Mouse (Mus musculus): Measurements from ENCODE around the gene Acyp2.

The Acyp2 gene

DNA sequence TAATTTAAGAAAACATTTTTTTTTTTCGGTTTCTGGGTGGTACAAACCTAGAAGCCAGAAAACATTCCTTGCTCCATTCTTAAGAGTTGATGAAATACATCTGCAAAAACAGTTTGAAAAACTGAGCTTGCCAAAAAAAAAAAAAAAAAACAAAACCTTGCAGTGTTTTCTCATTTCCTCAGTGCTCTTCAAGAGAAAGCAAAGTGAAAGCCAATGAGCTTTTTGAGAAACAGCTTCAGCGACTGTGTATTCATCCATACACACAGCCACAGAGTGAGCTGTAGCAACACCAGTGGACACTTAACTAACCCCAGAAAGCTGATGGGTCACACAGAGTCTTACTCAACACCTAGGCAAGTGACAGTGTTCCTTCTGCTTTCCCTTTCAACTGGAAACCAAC lies 69.4 kb downstream of the Acyp2 start:
- DNase-seq (ENCODE audit: low spot score in 2 of 2) = no peak

DNA sequence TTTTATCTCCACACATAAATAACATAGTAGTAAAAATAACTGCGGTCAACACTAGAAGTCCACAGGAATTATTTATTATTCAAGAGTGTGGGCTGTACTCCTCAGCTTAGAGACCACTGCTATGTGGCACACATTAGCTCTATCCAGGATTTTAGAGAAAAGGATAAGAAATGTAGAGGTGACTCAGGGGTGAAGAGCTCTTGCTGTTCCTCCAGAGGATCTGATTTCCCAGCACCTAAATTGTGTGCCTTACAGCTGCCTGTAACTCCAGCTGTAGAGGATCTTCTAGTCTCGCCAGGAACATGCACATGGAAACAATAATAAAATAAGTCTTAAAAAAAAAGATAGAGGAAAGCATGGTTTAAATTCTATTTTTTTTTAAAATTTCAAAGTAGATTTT lies 70.5 kb downstream of the Acyp2 start:
- DNase-seq (ENCODE audit: low spot score in 2 of 2) = no peak

- DNase-seq (ENCODE audit: low spot score in 2 of 2) = peak; percentile 9 to 20
Measured at GRCm38 (mm10) chr11:30572790-30573395, 76.5 kb downstream of the Acyp2 start.

DNA sequence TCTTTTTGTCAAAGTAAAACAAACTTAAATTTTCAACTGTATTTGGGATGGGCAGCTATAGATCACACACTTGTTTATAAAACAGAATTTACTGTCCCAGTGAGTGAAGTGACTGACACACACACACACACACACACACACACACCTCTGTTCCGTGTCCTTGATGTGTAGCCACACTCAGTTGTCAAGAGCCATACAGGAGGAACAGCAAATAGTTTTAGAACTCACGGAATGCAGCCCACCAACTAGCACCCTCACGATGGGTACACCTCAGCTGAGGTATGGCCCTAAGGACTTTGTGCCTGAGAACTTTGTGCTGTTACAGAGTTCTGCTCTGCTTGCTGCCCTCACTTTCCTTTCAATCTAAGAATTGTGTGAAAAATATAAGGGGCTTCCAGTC lies 78.8 kb downstream of the Acyp2 start:
- DNase-seq (ENCODE audit: low spot score in 2 of 2) = no peak

- no peak for DNase-seq (ENCODE audit: low spot score in 2 of 2)
Measured at GRCm38 (mm10) chr11:30560215-30560614, 89.2 kb downstream of the Acyp2 start.

- DNase-seq (ENCODE audit: low spot score in 2 of 2) = no peak
Measured at GRCm38 (mm10) chr11:30553408-30553807, 96.0 kb downstream of the Acyp2 start.

- no peak for DNase-seq (ENCODE audit: low spot score in 2 of 2)
Measured at GRCm38 (mm10) chr11:30517133-30517532, 132.3 kb downstream of the Acyp2 start.

DNA sequence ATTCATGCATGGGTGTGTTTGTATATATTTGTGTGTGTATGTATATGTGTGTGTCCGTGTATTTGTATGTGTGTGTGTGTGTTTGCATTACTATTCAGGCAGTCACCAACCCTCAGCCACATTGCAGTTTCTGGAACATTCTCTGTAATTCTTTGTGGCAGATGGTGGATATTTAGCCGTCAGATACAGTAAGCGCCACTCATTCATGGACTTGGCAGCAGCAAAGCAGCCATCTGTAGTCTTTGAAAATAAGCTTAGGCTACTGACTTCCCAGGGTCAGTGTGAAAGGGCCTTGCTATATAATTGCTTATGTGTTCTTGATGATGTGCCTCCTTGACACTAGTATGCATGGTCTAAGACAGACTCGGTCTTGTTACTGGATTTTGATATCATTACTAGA lies 141.2 kb downstream of the Acyp2 start:
- no peak for DNase-seq (ENCODE audit: low spot score in 2 of 2)

DNA sequence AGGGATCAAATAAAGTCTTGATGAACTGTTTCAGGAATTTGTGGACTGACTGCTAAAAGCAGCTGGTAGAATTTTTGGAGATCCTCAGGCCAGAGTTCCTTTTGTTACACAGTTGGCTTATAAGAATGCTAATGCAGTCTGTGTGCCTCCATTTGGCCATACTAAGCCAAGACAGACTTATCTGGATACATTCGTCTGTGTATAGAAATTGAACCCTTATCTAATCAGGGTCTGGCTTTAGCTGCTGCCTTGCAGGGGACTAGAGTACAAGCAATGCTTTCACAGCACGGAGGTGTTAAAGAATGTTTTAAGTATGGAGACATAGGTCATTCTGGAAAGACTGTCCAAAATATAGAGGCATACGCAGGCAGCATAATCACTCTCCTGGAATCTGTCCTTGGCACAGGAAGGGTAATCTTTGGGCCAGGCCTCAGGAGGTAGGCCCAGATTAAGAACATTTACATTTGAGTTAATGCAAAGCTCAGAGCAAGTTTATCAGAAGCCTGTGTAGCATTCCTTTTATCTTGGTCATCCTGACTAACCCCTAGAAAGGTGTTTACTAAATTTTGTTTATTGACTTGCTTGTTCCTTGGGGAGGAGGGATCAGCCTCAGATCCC lies 150.5 kb downstream of the Acyp2 start:
- DNase-seq (ENCODE audit: low spot score in 2 of 2) = no peak

DNA sequence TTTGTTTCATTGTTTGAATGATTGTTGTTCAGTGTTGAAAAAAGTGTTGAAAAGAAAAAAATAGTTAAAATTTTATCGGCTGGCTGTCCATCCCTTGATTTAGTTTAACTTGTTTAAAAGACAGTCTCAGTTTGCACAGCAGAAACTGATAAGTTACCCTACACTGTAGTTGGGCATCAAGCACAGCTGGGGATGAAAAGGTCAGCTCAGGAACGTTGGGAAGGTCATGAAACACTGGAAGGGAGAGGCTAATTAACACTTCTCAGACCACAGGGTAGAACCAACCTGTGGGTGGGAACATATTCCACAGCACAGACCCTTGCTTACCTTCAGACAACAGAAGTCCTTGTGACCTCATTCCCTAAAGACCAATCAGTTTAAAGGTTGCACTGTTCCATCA lies 152.2 kb downstream of the Acyp2 start:
- DNase-seq (ENCODE audit: low spot score in 2 of 2) = no peak

DNA sequence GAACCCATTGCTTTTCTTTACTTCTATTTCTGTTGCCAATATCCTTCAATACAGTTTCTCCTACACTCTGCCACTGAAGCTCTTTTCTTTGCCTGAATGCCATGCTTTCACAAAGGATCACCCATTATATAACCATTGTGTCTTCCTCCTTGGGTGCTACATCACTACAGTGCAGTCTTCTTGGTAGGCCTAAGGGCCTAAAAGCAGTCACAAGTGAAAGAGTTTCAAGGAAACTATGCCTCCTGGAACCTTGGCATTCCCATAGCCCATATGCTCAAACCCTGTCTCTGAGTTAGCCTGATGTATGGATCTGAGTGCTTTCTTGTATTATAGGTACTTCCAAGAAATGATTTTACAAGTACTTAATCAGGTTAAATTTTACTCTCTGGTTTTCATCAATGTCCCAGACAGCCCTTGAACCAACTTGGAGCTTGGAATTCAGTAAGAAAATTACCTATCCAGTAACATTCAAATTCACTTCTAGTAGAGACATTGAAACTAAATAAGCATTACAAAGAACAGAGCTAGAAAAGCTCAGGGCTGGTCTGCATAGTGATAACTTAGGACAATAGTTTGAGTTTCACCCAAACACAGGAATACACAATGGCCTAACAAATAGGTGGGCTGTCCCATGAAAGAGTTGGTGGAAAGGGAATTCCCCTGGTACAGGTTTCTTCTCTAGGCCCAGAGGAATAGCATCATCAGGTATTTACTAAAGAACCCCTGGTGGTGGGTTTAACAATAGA lies 157.7 kb downstream of the Acyp2 start:
- DNase-seq (ENCODE audit: low spot score in 2 of 2) = no peak

DNA sequence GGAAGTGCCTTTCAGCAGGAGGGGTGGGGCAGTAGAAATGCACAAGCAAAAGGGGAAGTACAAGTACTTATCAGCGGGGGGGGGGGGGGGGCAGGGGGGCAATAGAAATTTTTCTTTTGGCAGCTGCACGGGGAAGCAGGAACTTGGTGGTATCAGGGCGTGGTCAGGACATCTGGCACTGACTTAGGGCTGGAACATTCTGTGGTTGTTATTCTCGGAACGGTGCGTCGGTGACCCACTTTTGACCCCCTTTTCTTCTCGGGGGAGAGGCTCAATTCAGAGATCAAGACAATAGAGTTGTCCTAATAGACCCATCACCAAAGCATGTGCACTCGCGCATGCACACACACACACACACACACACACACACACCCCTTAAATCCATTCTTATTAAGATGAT lies 161.2 kb downstream of the Acyp2 start:
- no peak for DNase-seq (ENCODE audit: low spot score in 2 of 2)

GRCm38 (mm10) chr11:30483286-30483685 lies 166.1 kb downstream of the Acyp2 start:
- DNase-seq (ENCODE audit: low spot score in 2 of 2) = no peak

DNA sequence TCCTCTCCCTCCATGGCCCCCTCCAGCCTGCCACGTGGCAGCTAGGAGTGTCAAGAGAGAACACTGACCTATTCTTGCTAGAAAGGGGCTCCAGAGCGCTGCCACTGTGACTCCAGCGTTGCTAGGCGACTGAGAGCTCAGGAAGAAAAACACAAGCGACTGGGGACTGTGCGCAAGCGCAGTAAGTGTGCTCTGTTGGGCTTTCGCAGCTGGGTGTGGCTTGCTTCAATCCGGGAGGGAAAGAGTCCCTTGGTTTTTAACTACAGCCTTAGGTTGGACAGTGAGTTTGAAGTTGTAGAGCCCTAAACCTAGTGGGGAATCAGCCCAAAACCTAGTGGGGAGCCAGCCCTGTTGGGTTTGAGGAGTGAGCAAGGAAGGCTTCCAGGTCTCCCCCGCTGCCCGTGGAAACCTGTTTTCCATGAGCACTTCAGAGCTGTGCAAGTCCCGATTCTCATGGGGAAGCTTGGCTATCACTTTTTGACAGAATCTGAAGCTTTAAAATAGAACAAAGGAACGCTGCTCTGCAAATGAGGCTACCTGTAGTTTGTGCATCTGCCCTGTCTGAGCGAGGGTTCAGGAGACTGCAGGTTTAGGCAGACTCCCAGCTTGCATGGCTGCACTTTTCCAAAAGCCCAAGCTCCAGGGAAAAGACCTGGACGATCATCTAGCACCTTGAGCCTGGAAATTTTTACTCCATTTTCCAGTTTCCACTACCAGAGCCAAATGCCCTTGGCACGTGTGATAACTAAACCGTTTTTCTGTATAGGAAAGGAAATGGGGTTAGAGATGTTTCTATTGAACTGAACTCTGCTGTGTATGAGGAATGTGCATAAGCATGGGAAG lies 177.4 kb downstream of the Acyp2 start, which contains the start of gene 4930505A04Rik:
Gene 4930505A04Rik (minus strand): TSS at position 77 of the 843 bp plus-strand sequence.
- DNase-seq (ENCODE audit: low spot score in 2 of 2) = peak; percentile 53 to 74

- no peak for DNase-seq (ENCODE audit: low spot score in 2 of 2)
Measured at GRCm38 (mm10) chr11:30471187-30471586, 178.2 kb downstream of the Acyp2 start.

Data from urinary bladder, adult 18-20 months (tissue).